Mouse (Mus musculus): ENCODE measurements around the gene Hsf3.
"Not testable (repeated sequence)": the region's sequence is repeated elsewhere in the genome, so short reads cannot be mapped to it uniquely, and the experiment has no call there.

The Hsf3 gene

GRCm38 (mm10) chrX:96456201-96456963 is at the start of gene Hsf3:
Hsf3 (minus strand) TSS chrX:96456294.
- DNase-seq (ENCODE audit: low spot score in 2 of 2) = no peak

DNA sequence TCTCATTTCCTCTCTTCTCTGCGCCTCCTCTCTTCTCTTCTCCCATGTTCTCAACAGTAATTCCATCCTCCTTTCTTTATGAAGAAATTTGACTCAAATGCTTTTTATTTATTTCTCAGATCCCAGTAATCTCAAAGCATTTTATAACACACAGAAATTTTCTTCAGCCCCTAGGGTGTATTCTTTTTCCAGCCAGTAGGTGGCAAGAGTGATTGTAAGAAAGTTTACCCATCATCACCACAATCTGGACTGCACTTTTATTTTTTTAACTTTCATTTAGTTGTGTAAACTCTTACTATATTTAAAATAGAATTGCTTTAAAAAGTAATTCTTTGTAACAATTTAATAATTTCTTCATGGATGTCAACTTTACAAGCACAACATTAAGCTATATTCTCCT is 45.5 kb upstream of the Hsf3 start:
- no peak for DNase-seq (ENCODE audit: low spot score in 2 of 2)

DNA sequence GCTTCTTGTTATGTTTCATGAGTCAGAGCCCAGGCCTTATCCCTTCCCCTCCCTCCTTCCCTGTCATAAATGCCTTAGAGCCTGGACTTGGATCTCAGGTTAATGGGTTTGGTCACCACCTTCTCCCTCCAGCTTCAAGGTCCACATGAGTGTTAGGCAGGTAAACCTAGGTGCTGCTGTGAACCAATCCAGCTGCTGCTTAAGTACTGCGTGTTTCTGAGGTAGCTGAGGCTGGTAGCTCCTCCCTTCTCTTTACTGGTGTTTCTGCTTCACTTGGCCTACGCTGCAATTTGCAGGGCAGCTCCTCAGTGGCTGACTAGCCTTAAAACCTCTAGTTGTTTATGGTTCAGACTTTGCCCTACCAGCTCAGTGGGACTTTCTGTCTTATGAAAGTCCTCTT is 945 bp downstream of the Hsf3 start, which contains the start of gene Heph:
Heph (plus strand) TSS at position 211 of the 400 bp plus-strand sequence.
- DNase-seq (ENCODE audit: low spot score in 2 of 2) = no peak

- no peak for DNase-seq (ENCODE audit: low spot score in 2 of 2)
Measured at GRCm38 (mm10) chrX:96419383-96419782, 36.7 kb downstream of the Hsf3 start.

DNA sequence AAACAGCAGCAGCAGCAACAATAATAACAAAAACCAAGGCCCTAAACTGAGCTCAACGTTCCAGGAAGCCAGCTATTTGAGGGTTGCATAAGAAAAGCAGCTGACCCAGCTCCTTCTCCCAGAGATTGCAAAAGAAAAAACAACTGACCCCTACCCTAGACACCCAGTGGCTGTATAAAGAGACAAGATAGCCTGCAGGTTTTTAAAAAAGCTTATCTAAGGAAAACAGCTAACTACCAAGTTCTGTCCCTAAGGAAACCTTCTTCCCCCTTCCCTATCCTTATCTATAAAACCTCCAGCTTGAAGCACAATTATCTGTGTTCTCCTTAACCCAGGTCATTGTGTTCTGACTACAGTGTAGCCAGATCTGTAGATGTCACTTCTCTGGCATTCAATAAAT is 38.4 kb downstream of the Hsf3 start:
- DNase-seq (ENCODE audit: low spot score in 2 of 2) = no peak

- no peak for DNase-seq (ENCODE audit: low spot score in 2 of 2)
Measured at GRCm38 (mm10) chrX:96416970-96417369, 39.1 kb downstream of the Hsf3 start.

GRCm38 (mm10) chrX:96415351-96415750 is 40.7 kb downstream of the Hsf3 start:
- DNase-seq (ENCODE audit: low spot score in 2 of 2) = not testable (repeated sequence)

DNA sequence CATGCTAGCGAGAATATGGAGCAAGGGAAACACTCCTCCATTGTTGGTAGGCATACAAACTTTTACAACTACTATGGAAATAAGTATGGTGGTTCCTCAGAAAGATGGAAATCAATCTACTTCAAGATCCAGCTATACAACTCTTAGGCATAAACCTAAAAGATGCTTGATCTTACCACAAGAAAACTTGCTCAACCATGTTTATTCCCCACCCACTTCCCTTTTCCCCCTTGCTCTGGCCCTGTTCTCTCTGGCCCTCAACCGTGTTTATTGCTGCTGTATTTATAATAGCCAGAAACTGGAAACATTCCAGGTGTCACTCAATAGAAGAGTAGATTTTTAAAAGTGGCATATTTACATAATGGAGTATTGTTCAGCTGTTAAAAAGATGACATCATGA is 117.0 kb downstream of the Hsf3 start:
- DNase-seq (ENCODE audit: low spot score in 2 of 2) = no peak

DNA sequence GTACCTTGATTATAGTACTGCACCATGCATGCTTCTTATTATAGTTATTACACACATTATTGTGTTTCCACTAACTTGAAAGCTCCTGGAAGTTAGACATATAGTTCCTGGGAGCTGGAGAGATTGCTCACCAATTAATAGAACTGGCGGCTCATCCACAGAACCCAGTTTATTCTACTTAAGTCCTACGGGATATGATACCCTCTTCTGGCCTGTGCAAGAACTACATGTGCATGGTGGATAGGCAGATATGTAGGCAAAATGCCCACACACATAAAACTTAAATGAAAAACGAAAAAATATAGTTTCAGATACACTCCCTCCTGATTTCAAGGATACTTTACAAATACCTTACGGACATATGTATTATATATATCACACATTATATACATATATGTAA is 126.3 kb downstream of the Hsf3 start:
- no peak for DNase-seq (ENCODE audit: low spot score in 2 of 2)

DNA sequence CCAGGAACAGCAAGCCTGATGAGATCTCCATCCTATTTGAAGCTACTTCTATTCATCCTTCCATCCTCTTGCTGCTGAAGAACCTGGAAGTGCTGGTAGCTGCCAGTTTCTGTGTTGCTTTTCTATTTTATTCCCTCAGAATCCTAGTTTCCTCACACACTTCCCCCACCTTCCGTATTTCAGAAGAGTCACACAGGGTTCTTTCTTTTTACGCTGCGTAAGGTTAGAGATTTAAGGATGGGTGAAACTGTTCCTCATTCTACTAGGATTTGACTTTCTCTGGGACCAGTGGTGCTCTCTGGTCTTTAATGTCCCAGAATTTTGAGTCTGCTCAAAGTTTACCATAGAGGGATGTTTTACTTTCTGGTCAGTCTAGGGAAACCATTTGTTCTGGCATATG is 162.8 kb downstream of the Hsf3 start, which contains the start of gene Vsig4:
Vsig4 (minus strand) TSS at position 101 of the 400 bp plus-strand sequence.
- DNase-seq (ENCODE audit: low spot score in 2 of 2) = no peak

GRCm38 (mm10) chrX:96256509-96256908 is 199.6 kb downstream of the Hsf3 start:
- no peak for DNase-seq (ENCODE audit: low spot score in 2 of 2)
